Mouse (Mus musculus) MEL (cell line): Measurements from ENCODE around the gene Stum. TPM values are rescaled to one million over a fixed set of nuclear protein-coding genes. Genes with fewer than 3 reads are reported as not detected.

Source experiments
- DNase-seq: peaks from one replicate; pipeline ENCODE4 v3.0.0; 2011; ENCODE audit warnings: low read depth, low spot score
- H3K27ac ChIP-seq: 2 replicates; pipeline ENCODE4 v1.5.1; 2012; ENCODE audit warnings: low read depth, mild to moderate bottlenecking, control low read depth, low read length, moderate library complexity; ENCODE audit not compliant: control insufficient read depth
- H3K27me3 ChIP-seq, 2 experiments: fragments of 150-350 bp in 1 of 2; sonication (generic) in 1 of 2; 2 replicates each; pipeline ENCODE4 v1.6.1; 2012; ENCODE audit warnings: low read length in 2 of 2, mild to moderate bottlenecking in 2 of 2, improper control_type of control experiment in 1 of 2, moderate library complexity in 1 of 2; ENCODE audit not compliant: insufficient read depth in 2 of 2, control insufficient read depth in 1 of 2
- H3K36me3 ChIP-seq, 2 experiments: 2 replicates each; pipeline ENCODE4 v1.6.1; 2012 to 2014; ENCODE audit warnings: low read length in 2 of 2, improper control_type of control experiment in 1 of 2, inconsistent platforms in 1 of 2, mild to moderate bottlenecking in 1 of 2; ENCODE audit not compliant: insufficient read depth in 2 of 2, control insufficient read depth in 1 of 2
- H3K4me1 ChIP-seq, 2 experiments: fragments of 150-350 bp in 1 of 2; sonication (generic) in 1 of 2; 2 replicates each; pipeline ENCODE4 v1.6.1; 2012; ENCODE audit warnings: low read length in 2 of 2, improper control_type of control experiment in 1 of 2, mild to moderate bottlenecking in 1 of 2; ENCODE audit not compliant: insufficient read depth in 2 of 2, control insufficient read depth in 1 of 2
- H3K4me3 ChIP-seq, 2 experiments: fragments of 150-350 bp in 1 of 2; sonication (generic) in 1 of 2; 2 replicates each; pipeline ENCODE4 v1.5.1; 2012; ENCODE audit warnings: low read depth in 2 of 2, low read length in 2 of 2, mild to moderate bottlenecking in 2 of 2, moderate library complexity in 2 of 2, control low read depth in 1 of 2, improper control_type of control experiment in 1 of 2; ENCODE audit not compliant: control insufficient read depth in 1 of 2, insufficient read depth in 1 of 2
- H3K79me2 ChIP-seq: 2 replicates; pipeline ENCODE4 v1.6.1; 2012; ENCODE audit warnings: mild to moderate bottlenecking, low read length, moderate library complexity; ENCODE audit not compliant: control insufficient read depth, poor library complexity, insufficient read depth
- H3K9ac ChIP-seq: 2 replicates; pipeline ENCODE4 v1.6.1; 2012; ENCODE audit warnings: low read depth, mild to moderate bottlenecking, control low read depth, low read length, moderate library complexity; ENCODE audit not compliant: control insufficient read depth, poor library complexity, severe bottlenecking
- H3K9me3 ChIP-seq: fragments of 150-350 bp; sonication (generic); replicated peaks from 2 replicates; pipeline ENCODE4 v1.6.1; 2012; ENCODE audit warnings: mild to moderate bottlenecking, low read length, improper control_type of control experiment, moderate library complexity; ENCODE audit not compliant: insufficient read depth
- BHLHE40 ChIP-seq: IDR thresholded peaks from 2 replicates; pipeline ENCODE4 v1.6.1; 2012; ENCODE audit warnings: low read depth, mild to moderate bottlenecking, inconsistent platforms, low read length, improper control_type of control experiment, borderline replicate concordance
- CHD1 ChIP-seq: IDR thresholded peaks from 2 replicates; pipeline ENCODE4 v1.6.1; 2012; ENCODE audit warnings: low read depth, mild to moderate bottlenecking, inconsistent platforms, low read length, improper control_type of control experiment
- CTCF ChIP-seq, 3 experiments: IDR thresholded peaks in 2 of 3; conservative IDR thresholded peaks in 1 of 3; 2 replicates each; pipeline ENCODE4 v1.5.1; 2011 to 2012; ENCODE audit warnings: low read length in 3 of 3, low read depth in 2 of 3, mild to moderate bottlenecking in 2 of 3, improper control_type of control experiment in 1 of 3, inconsistent platforms in 1 of 3, mixed read lengths in 1 of 3, moderate library complexity in 1 of 3; ENCODE audit not compliant: control insufficient read depth in 1 of 3, insufficient read depth in 1 of 3, poor library complexity in 1 of 3, severe bottlenecking in 1 of 3
- ELF1 ChIP-seq: IDR thresholded peaks from 2 replicates; pipeline ENCODE4 v1.6.1; 2014; ENCODE audit warnings: low read depth, mild to moderate bottlenecking, inconsistent platforms, low read length, improper control_type of control experiment, moderate library complexity
- ETS1 ChIP-seq: IDR thresholded peaks from 2 replicates; pipeline ENCODE4 v1.6.1; 2012; ENCODE audit warnings: low read depth, mild to moderate bottlenecking, inconsistent platforms, low read length, improper control_type of control experiment, moderate library complexity
- GATA1 ChIP-seq: IDR thresholded peaks from 2 replicates; pipeline ENCODE4 v1.6.1; 2011; ENCODE audit warnings: low read depth, low read length, improper control_type of control experiment
- JUND ChIP-seq: IDR thresholded peaks from 2 replicates; pipeline ENCODE4 v1.6.1; 2011; ENCODE audit warnings: low read depth, mild to moderate bottlenecking, improper control_type of control experiment, low read length
- MAX ChIP-seq: IDR thresholded peaks from 2 replicates; pipeline ENCODE4 v1.6.1; 2011; ENCODE audit warnings: low read length, improper control_type of control experiment
- MAZ ChIP-seq: IDR thresholded peaks from 2 replicates; pipeline ENCODE4 v1.6.1; 2012; ENCODE audit warnings: low read depth, mild to moderate bottlenecking, inconsistent platforms, low read length, improper control_type of control experiment
- MEF2A ChIP-seq: IDR thresholded peaks from 2 replicates; pipeline ENCODE4 v1.6.1; 2014; ENCODE audit warnings: low read depth, mild to moderate bottlenecking, inconsistent platforms, low read length, improper control_type of control experiment; ENCODE audit not compliant: poor library complexity, insufficient replicate concordance, severe bottlenecking; ENCODE audit errors: extremely low read depth
- MYC ChIP-seq: IDR thresholded peaks from 2 replicates; pipeline ENCODE4 v1.6.1; 2011; ENCODE audit warnings: low read depth, mild to moderate bottlenecking, low read length, improper control_type of control experiment, moderate library complexity
- NRF1 ChIP-seq: IDR thresholded peaks from 2 replicates; pipeline ENCODE4 v1.6.1; 2014; ENCODE audit warnings: low read depth, mild to moderate bottlenecking, inconsistent platforms, low read length, improper control_type of control experiment, moderate library complexity; ENCODE audit not compliant: poor library complexity, insufficient read depth, severe bottlenecking
- POLR2A ChIP-seq, 2 experiments: IDR thresholded peaks; 2 replicates each; pipeline ENCODE4 v1.6.1; 2011 to 2012; ENCODE audit warnings: low read length in 2 of 2, mild to moderate bottlenecking in 2 of 2, control low read depth in 1 of 2, improper control_type of control experiment in 1 of 2, low read depth in 1 of 2, moderate library complexity in 1 of 2; ENCODE audit not compliant: control insufficient read depth in 1 of 2, insufficient read depth in 1 of 2, poor library complexity in 1 of 2
- POLR2AphosphoS5 ChIP-seq: IDR thresholded peaks from 2 replicates; pipeline ENCODE4 v1.6.1; 2012; ENCODE audit warnings: low read depth, borderline replicate concordance, mild to moderate bottlenecking, inconsistent platforms, low read length, moderate library complexity, mixed read lengths
- RCOR1 ChIP-seq: IDR thresholded peaks from 2 replicates; pipeline ENCODE4 v1.6.1; 2012; ENCODE audit warnings: low read depth, mild to moderate bottlenecking, inconsistent platforms, low read length, improper control_type of control experiment
- SIN3A ChIP-seq: IDR thresholded peaks from 2 replicates; pipeline ENCODE4 v1.6.1; 2012; ENCODE audit warnings: low read length, improper control_type of control experiment, inconsistent platforms
- SMC3 ChIP-seq: IDR thresholded peaks from 2 replicates; pipeline ENCODE4 v1.6.1; 2011; ENCODE audit warnings: low read depth, low read length, improper control_type of control experiment
- TAL1 ChIP-seq: IDR thresholded peaks from 2 replicates; pipeline ENCODE4 v1.6.1; 2012; ENCODE audit warnings: mild to moderate bottlenecking, inconsistent platforms, low read length, moderate library complexity, mixed read lengths
- TCF12 ChIP-seq: IDR thresholded peaks from 2 replicates; pipeline ENCODE4 v1.6.1; 2014; ENCODE audit warnings: low read depth, mild to moderate bottlenecking, inconsistent platforms, low read length, improper control_type of control experiment, moderate library complexity
- UBTF ChIP-seq: IDR thresholded peaks from 2 replicates; pipeline ENCODE4 v1.6.1; 2012; ENCODE audit warnings: low read depth, mild to moderate bottlenecking, inconsistent platforms, low read length, improper control_type of control experiment, moderate library complexity, borderline replicate concordance; ENCODE audit not compliant: insufficient read depth
- USF1 ChIP-seq: IDR thresholded peaks from 2 replicates; pipeline ENCODE4 v1.6.1; 2014; ENCODE audit warnings: low read depth, mild to moderate bottlenecking, inconsistent platforms, low read length, improper control_type of control experiment, moderate library complexity
- USF2 ChIP-seq, 2 experiments: IDR thresholded peaks; 2 replicates each; pipeline ENCODE4 v1.6.1; 2011 to 2012; ENCODE audit warnings: improper control_type of control experiment in 2 of 2, low read length in 2 of 2, borderline replicate concordance in 1 of 2, inconsistent platforms in 1 of 2, low read depth in 1 of 2, mild to moderate bottlenecking in 1 of 2; ENCODE audit not compliant: insufficient read depth in 1 of 2
- ZC3H11A ChIP-seq: IDR thresholded peaks from 2 replicates; pipeline ENCODE4 v1.6.1; 2012; ENCODE audit warnings: low read depth, mild to moderate bottlenecking, inconsistent platforms, low read length, improper control_type of control experiment
- polyA plus RNA-seq, 2 experiments: library from polyadenylated mRNA; stranded (reverse) in 1 of 2; unstranded in 1 of 2; fragments of >175 nt in 1 of 2; fragments of >200 nt in 1 of 2; gene quantifications; 2 replicates each; pipeline versions ENCODE4 v1.2.1 to v1.2.4; 2012; ENCODE audit warnings: low replicate concordance in 2 of 2, low read depth in 1 of 2; ENCODE audit not compliant: insufficient read length in 2 of 2, insufficient read depth in 1 of 2, missing spikeins in 1 of 2
- total RNA-seq: library from RNA; depleted of rRNA; stranded (reverse); fragments of 300-350 nt; gene quantifications from 2 replicates; pipeline ENCODE4 v1.2.3, GENCODE M21; 2012

Stum gene
- total and polyA plus RNA-seq, 3 experiments = not detected

DNA sequence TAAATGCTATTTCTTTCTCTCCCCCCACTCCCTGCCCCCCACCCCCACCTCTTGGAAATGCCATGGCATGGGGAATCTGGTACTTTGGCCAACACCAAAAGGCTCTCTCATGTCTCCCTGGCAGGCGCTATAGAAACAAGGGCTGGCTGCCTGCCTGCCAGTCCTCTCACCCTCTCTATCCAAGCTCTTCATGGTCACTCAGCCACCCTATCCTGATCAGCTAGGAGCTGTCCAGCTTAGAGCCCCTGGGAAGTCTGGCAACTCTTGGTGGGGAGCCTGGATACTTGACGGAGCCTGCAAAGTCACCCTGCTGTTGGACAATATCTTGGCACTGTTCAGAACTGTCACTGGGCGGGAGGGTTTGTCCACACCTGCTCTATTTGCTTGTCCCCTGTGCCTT is 24.6 kb downstream of the Stum start:
- no peak for DNase-seq
- no peak overlapping the region for H3K27ac ChIP-seq
- TF ChIP-seq CHD1 (no peak), TCF12 (no peak), GATA1 (no peak), RCOR1 (no peak), USF1 (no peak), POLR2A (IDR thresholded peaks at IDR 0.05; ENCODE audit: control insufficient read depth in 1 of 2, insufficient read depth in 1 of 2, low read depth in 1 of 2, low read length in 2 of 2, poor library complexity in 1 of 2) (no peak), UBTF (no peak), SIN3A (no peak), BHLHE40 (no peak), MYC (no peak), MAZ (no peak), ELF1 (no peak), CTCF (IDR thresholded peaks at IDR 0.05 in 2 of 3, conservative IDR thresholded peaks at IDR 0.05 in 1 of 3; ENCODE audit: control insufficient read depth in 1 of 3, insufficient read depth in 1 of 3, low read depth in 2 of 3, low read length in 3 of 3, poor library complexity in 1 of 3, severe bottlenecking in 1 of 3) (no peak), TAL1 (no peak), JUND (no peak), NRF1 (no peak), POLR2AphosphoS5 (no peak), USF2 (IDR thresholded peaks at IDR 0.05; ENCODE audit: borderline replicate concordance in 1 of 2, insufficient read depth in 1 of 2, low read depth in 1 of 2, low read length in 2 of 2) (no peak)
- no peak overlapping the region for H3K9ac ChIP-seq
- no peaks in the 10 kb centered on the region for H3K9me3 ChIP-seq
- H3K4me3 ChIP-seq = no peak overlapping the region
- H3K36me3 ChIP-seq = no peaks in the 10 kb centered on the region
- no peaks in the 10 kb centered on the region for H3K79me2 ChIP-seq
- peaks cover 0 to 6% of the 10 kb centered on the region in 2 experiments for H3K27me3 ChIP-seq
- no peaks in the 10 kb centered on the region; a peak in 1 of 4 replicates for H3K4me1 ChIP-seq

DNA sequence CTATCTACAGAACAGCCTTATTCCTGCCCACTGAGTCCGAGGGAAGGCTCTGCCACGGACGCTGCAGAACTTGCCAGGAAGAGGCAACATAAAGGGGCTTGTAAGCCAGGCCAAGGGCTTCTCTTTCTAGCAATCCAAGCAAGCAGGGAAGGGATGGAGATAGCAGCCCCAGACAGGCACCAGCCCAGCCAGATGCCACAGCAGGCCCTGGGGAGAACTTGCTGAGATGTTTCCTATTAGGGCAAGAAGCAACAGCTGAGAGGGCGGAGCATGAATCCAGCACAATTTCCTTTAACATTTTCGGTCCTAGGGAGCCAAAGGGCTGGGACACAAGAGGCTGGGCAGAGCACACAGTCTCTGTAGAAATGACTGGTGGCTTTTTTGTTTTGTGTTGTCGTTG is 25.0 kb downstream of the Stum start:
- H3K9me3 ChIP-seq = no peaks in the 10 kb centered on the region
- no peak for DNase-seq
- no peak overlapping the region for H3K4me3 ChIP-seq
- H3K79me2 ChIP-seq = no peaks in the 10 kb centered on the region
- H3K27ac ChIP-seq = no peak overlapping the region
- H3K27me3 ChIP-seq = peaks cover 0 to 6% of the 10 kb centered on the region in 2 experiments
- H3K9ac ChIP-seq = no peak overlapping the region
- H3K36me3 ChIP-seq = no peaks in the 10 kb centered on the region
- no peaks in the 10 kb centered on the region; a peak in 1 of 4 replicates for H3K4me1 ChIP-seq
- TF ChIP-seq MAX = no peak
- no peak for TF ChIP-seq ETS1
- TF ChIP-seq GATA1 = no peak
- TF ChIP-seq USF2 (IDR thresholded peaks at IDR 0.05; ENCODE audit: borderline replicate concordance in 1 of 2, insufficient read depth in 1 of 2, low read depth in 1 of 2, low read length in 2 of 2) = no peak
- no peak for TF ChIP-seq ZC3H11A
- no peak for TF ChIP-seq SMC3
- no peak for TF ChIP-seq MEF2A
